Mouse (Mus musculus): Measurements from ENCODE around the gene Vipr2. TPM values are rescaled to one million over a fixed set of nuclear protein-coding genes. Genes with fewer than 3 reads are reported as not detected.

Vipr2 gene
- polyA plus RNA-seq, 1 experiment from 2014 or later = 4.3 TPM

- H3K9ac ChIP-seq (ENCODE audit: low read length) = no peak overlapping the region
- no peaks in the 10 kb centered on the region for H3K27me3 ChIP-seq (ENCODE audit: control insufficient read depth, insufficient read depth, low read length)
- no peaks in the 10 kb centered on the region for H3K4me1 ChIP-seq (replicated peaks; ENCODE audit: control insufficient read depth, insufficient read depth)
- H3K27ac ChIP-seq (replicated peaks) = 0 out of 2 replicates have a peak overlapping the region, but pooled peaks have one; percentile 1
- no peak overlapping the region for H3K4me3 ChIP-seq (ENCODE audit: low read depth, low read length)
- no peak; the same call in 1 of the 2 replicates for ATAC-seq (ENCODE audit: low FRiP score, low TSS enrichment)
- H3K4me2 ChIP-seq (replicated peaks; ENCODE audit: low read depth) = no peak overlapping the region
- TF ChIP-seq CTCF (IDR thresholded peaks at IDR 0.05; ENCODE audit: low read depth) = no peak
- TF ChIP-seq EP300 (optimal IDR thresholded peaks at IDR 0.05) = no peak
- no peaks in the 10 kb centered on the region for H3K9me3 ChIP-seq (ENCODE audit: control insufficient read depth, low read length)
- no peak for DNase-seq (ENCODE audit: low spot score)
- no peaks in the 10 kb centered on the region; the same call in 1 of the 2 replicates for H3K36me3 ChIP-seq (ENCODE audit: control insufficient read depth, insufficient read depth, low read length)
- 51% methylated on average over 9 of the region's 9 CpGs for WGBS
Measured at GRCm38 (mm10) chr12:116109451-116110353, 32.2 kb downstream of the Vipr2 start.

GRCm38 (mm10) chr12:116111007-116111694 is 33.6 kb downstream of the Vipr2 start:
- no peak overlapping the region for H3K4me3 ChIP-seq (ENCODE audit: low read depth, low read length)
- H3K4me2 ChIP-seq (replicated peaks; ENCODE audit: low read depth) = no peak overlapping the region
- no peak overlapping the region for H3K9ac ChIP-seq (ENCODE audit: low read length)
- 41% methylated on average over 7 of the region's 7 CpGs for WGBS
- DNase-seq (ENCODE audit: low spot score) (no peak), ATAC-seq (ENCODE audit: low FRiP score, low TSS enrichment) (peak; percentile 69; the same call in 1 of the 2 replicates)
- H3K9me3 ChIP-seq (ENCODE audit: control insufficient read depth, low read length) = no peaks in the 10 kb centered on the region
- 0 out of 2 replicates have a peak overlapping the region, but pooled peaks have one; percentile 26 for H3K27ac ChIP-seq (replicated peaks)
- H3K36me3 ChIP-seq (ENCODE audit: control insufficient read depth, insufficient read depth, low read length) = no peaks in the 10 kb centered on the region; the same call in 1 of the 2 replicates
- H3K4me1 ChIP-seq (replicated peaks; ENCODE audit: control insufficient read depth, insufficient read depth) = no peaks in the 10 kb centered on the region
- H3K27me3 ChIP-seq (ENCODE audit: control insufficient read depth, insufficient read depth, low read length) = no peaks in the 10 kb centered on the region
- TF ChIP-seq CTCF (IDR thresholded peaks at IDR 0.05; ENCODE audit: low read depth) (no peak), EP300 (optimal IDR thresholded peaks at IDR 0.05) (no peak)

- Histone ChIP-seq H3K27me3 (ENCODE audit: control insufficient read depth, insufficient read depth, low read length) (no peaks in the 10 kb centered on the region), H3K9ac (ENCODE audit: low read length) (no peak overlapping the region), H3K27ac (replicated peaks) (no peak overlapping the region), H3K4me3 (ENCODE audit: low read depth, low read length) (no peak overlapping the region), H3K36me3 (ENCODE audit: control insufficient read depth, insufficient read depth, low read length) (no peaks in the 10 kb centered on the region; the same call in 1 of the 2 replicates), H3K9me3 (ENCODE audit: control insufficient read depth, low read length) (no peaks in the 10 kb centered on the region), H3K4me1 (replicated peaks; ENCODE audit: control insufficient read depth, insufficient read depth) (no peaks in the 10 kb centered on the region), H3K4me2 (replicated peaks; ENCODE audit: low read depth) (no peak overlapping the region)
- DNase-seq (ENCODE audit: low spot score) (no peak), ATAC-seq (ENCODE audit: low FRiP score, low TSS enrichment) (no peak)
- 86% methylated on average over 2 of the region's 2 CpGs for WGBS
- TF ChIP-seq EP300 (optimal IDR thresholded peaks at IDR 0.05) (no peak), CTCF (IDR thresholded peaks at IDR 0.05; ENCODE audit: low read depth) (no peak)
Measured at GRCm38 (mm10) chr12:116115781-116116180, 38.3 kb downstream of the Vipr2 start.

GRCm38 (mm10) chr12:116116455-116116854 is 38.9 kb downstream of the Vipr2 start:
- H3K4me1 ChIP-seq (replicated peaks; ENCODE audit: control insufficient read depth, insufficient read depth) = no peaks in the 10 kb centered on the region
- H3K4me3 ChIP-seq (ENCODE audit: low read depth, low read length) = no peak overlapping the region
- WGBS = 90% methylated on average over 5 of the region's 5 CpGs
- H3K27ac ChIP-seq (replicated peaks) = no peak overlapping the region
- H3K4me2 ChIP-seq (replicated peaks; ENCODE audit: low read depth) = no peak overlapping the region
- H3K36me3 ChIP-seq (ENCODE audit: control insufficient read depth, insufficient read depth, low read length) = no peaks in the 10 kb centered on the region; the same call in 1 of the 2 replicates
- no peaks in the 10 kb centered on the region for H3K27me3 ChIP-seq (ENCODE audit: control insufficient read depth, insufficient read depth, low read length)
- no peak overlapping the region for H3K9ac ChIP-seq (ENCODE audit: low read length)
- H3K9me3 ChIP-seq (ENCODE audit: control insufficient read depth, low read length) = no peaks in the 10 kb centered on the region
- no peak for TF ChIP-seq CTCF (IDR thresholded peaks at IDR 0.05; ENCODE audit: low read depth)
- TF ChIP-seq EP300 (optimal IDR thresholded peaks at IDR 0.05) = no peak
- no peak for ATAC-seq (ENCODE audit: low FRiP score, low TSS enrichment)
- no peak for DNase-seq (ENCODE audit: low spot score)

GRCm38 (mm10) chr12:116117352-116117929 is 39.9 kb downstream of the Vipr2 start:
- no peak for DNase-seq (ENCODE audit: low spot score)
- no peaks in the 10 kb centered on the region for H3K27me3 ChIP-seq (ENCODE audit: control insufficient read depth, insufficient read depth, low read length)
- H3K9ac ChIP-seq (ENCODE audit: low read length) = no peak overlapping the region
- ATAC-seq (ENCODE audit: low FRiP score, low TSS enrichment) = no peak
- H3K9me3 ChIP-seq (ENCODE audit: control insufficient read depth, low read length) = no peaks in the 10 kb centered on the region
- no peak overlapping the region for H3K4me2 ChIP-seq (replicated peaks; ENCODE audit: low read depth)
- H3K4me3 ChIP-seq (ENCODE audit: low read depth, low read length) = no peak overlapping the region
- H3K36me3 ChIP-seq (ENCODE audit: control insufficient read depth, insufficient read depth, low read length) = no peaks in the 10 kb centered on the region; the same call in 1 of the 2 replicates
- TF ChIP-seq CTCF (IDR thresholded peaks at IDR 0.05; ENCODE audit: low read depth) = no peak
- TF ChIP-seq EP300 (optimal IDR thresholded peaks at IDR 0.05) = no peak
- H3K4me1 ChIP-seq (replicated peaks; ENCODE audit: control insufficient read depth, insufficient read depth) = no peaks in the 10 kb centered on the region
- WGBS = 56% methylated on average over 5 of the region's 5 CpGs
- no peak overlapping the region for H3K27ac ChIP-seq (replicated peaks)

Data from stomach, postnatal 0 days (tissue).